Mouse (Mus musculus): ENCODE data around the gene Ahnak2. TPM values are rescaled to one million over a fixed set of nuclear protein-coding genes. Genes with fewer than 3 reads are reported as not detected.

The Ahnak2 gene
- total and polyA plus RNA-seq, 3 experiments = 3.1 to 27.7 (median 14.6) TPM

DNA sequence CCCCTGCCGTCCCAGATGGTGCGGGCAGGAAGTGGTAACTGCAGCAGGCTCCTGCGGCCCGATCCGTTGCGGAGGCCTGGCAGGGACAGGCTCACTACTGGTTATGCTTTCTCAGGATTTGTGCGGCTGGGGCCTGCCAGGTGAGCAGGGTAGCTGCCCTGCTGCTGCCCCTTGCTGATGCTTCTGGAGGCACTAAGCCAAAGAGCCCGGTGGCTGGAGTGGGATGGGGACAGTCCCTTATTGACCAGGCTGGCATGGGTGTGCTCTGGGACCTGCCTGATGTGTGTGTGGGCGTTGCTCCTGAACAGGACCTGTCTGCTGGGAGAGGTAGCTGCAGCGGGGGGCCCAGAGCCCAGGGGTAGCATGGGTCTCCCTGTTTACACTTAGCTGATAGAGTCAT lies 56.7 kb downstream of the Ahnak2 start:
- Histone ChIP-seq H3K27ac (ENCODE audit: insufficient read depth, low read depth) (no peak overlapping the region), H3K79me2 (replicated peaks; ENCODE audit: control insufficient read depth, extremely low read depth, insufficient read depth, poor library complexity, severe bottlenecking) (no peaks in the 10 kb centered on the region), H3K4me3 (replicated peaks in 1 of 3; ENCODE audit: low read depth in 2 of 3, low read length in 2 of 3, poor library complexity in 1 of 3) (peak overlapping the region in 1 of 3 experiments; percentile 63), H3K36me3 (replicated peaks in 1 of 2; ENCODE audit: control insufficient read depth in 1 of 2, insufficient read depth in 1 of 2, low read length in 1 of 2) (peaks cover 7 to 27% of the 10 kb centered on the region in 2 experiments), H3K27me3 (replicated peaks) (no peaks in the 10 kb centered on the region), H3K4me2 (ENCODE audit: insufficient read depth, low read depth, poor library complexity, severe bottlenecking) (no peak overlapping the region), H3K9ac (ENCODE audit: insufficient read depth, low read depth) (no peak overlapping the region), H3K4me1 (ENCODE audit: control insufficient read depth in 1 of 2, insufficient read depth in 2 of 2) (peaks cover 28 to 57% of the 10 kb centered on the region in 2 experiments), H3K9me3 (replicated peaks; ENCODE audit: low read length) (no peaks in the 10 kb centered on the region)
- in situ Hi-C loops (cut with MboI; ENCODE audit: low pct_ligation_motif_present, low pct_unique_long_range_greater_than_20kb, low sequenced_read_pairs) = loop anchor here (5.0 kb wide), 1 partner anchor 102 kb away; no protein-coding TSS in a partner anchor
- DNase-seq (ENCODE audit: extremely low read depth) = no peak
- dilution Hi-C loops (cut with MboI; ENCODE audit: extremely low pct_ligation_motif_present, extremely low pct_unique_long_range_greater_than_20kb, low sequenced_read_pairs) = loop anchor here (10.0 kb wide), 1 partner anchor 69 kb away; no protein-coding TSS in a partner anchor
- TF ChIP-seq TCF12 (IDR thresholded peaks at IDR 0.05; ENCODE audit: low read depth, low read length) = no peak
- TF ChIP-seq UBTF (IDR thresholded peaks at IDR 0.05; ENCODE audit: low read depth, low read length) = no peak
- TF ChIP-seq CHD2 (IDR thresholded peaks at IDR 0.05; ENCODE audit: low read length) = no peak

DNA sequence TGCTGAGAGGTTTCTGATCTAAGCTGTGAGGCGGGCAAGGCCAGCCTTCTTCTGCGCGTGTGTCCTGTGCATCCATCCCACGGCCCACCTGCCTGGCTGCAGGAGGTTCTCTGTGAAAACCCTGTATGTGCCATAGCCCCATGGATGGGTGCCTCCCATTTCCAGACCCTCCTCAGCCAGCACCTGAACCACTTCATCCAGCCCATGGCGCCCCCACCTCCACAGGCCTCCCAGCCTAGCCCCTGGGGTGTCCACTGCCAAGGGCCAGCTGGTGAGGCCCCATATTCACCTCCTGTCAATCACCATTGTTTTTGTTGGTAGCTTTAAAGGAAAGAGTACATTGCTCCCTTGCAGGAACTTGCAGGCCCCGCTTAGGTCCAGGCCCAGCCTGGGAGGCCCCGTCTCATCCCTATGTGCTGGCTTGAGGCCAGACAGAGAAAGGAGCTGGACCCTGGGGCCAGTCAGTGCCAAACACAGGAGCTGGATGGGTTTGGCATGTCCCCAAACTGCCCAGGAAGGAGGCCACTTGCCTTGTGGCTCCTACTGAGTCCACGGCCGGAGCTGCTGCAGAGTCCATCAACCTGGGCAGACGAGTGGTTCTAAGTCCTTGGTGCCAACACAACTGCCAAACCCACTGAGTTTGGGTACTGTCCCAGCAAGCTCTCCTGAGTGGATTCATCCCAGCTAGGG lies 57.4 kb downstream of the Ahnak2 start:
- Histone ChIP-seq H3K4me3 (replicated peaks in 1 of 3; ENCODE audit: low read depth in 2 of 3, low read length in 2 of 3, poor library complexity in 1 of 3) (peak overlapping the region in 1 of 3 experiments; percentile 63), H3K36me3 (replicated peaks in 1 of 2; ENCODE audit: control insufficient read depth in 1 of 2, insufficient read depth in 1 of 2, low read length in 1 of 2) (peaks cover 7 to 33% of the 10 kb centered on the region in 2 experiments), H3K27ac (ENCODE audit: insufficient read depth, low read depth) (no peak overlapping the region), H3K79me2 (replicated peaks; ENCODE audit: control insufficient read depth, extremely low read depth, insufficient read depth, poor library complexity, severe bottlenecking) (no peaks in the 10 kb centered on the region), H3K4me2 (ENCODE audit: insufficient read depth, low read depth, poor library complexity, severe bottlenecking) (0 out of 2 replicates have a peak overlapping the region, but pooled peaks have one; percentile 19), H3K27me3 (replicated peaks) (no peaks in the 10 kb centered on the region), H3K9ac (ENCODE audit: insufficient read depth, low read depth) (no peak overlapping the region), H3K4me1 (ENCODE audit: control insufficient read depth in 1 of 2, insufficient read depth in 2 of 2) (peaks cover 28 to 57% of the 10 kb centered on the region in 2 experiments), H3K9me3 (replicated peaks; ENCODE audit: low read length) (no peaks in the 10 kb centered on the region)
- in situ Hi-C loops (cut with MboI; ENCODE audit: low pct_ligation_motif_present, low pct_unique_long_range_greater_than_20kb, low sequenced_read_pairs) (loop anchor here (5.0 kb wide), 1 partner anchor 102 kb away; no protein-coding TSS in a partner anchor), dilution Hi-C loops (cut with MboI; ENCODE audit: extremely low pct_ligation_motif_present, extremely low pct_unique_long_range_greater_than_20kb, low sequenced_read_pairs) (loop anchor here (10.0 kb wide), 1 partner anchor 70 kb away; no protein-coding TSS in a partner anchor)
- no peak for TF ChIP-seq EP300 (IDR thresholded peaks at IDR 0.05; ENCODE audit: low read length)
- no peak for TF ChIP-seq E2F4 (IDR thresholded peaks at IDR 0.05; ENCODE audit: insufficient replicate concordance, low read depth, low read length)
- no peak for TF ChIP-seq KAT2A (IDR thresholded peaks at IDR 0.05; ENCODE audit: insufficient replicate concordance, low read length)
- TF ChIP-seq MAZ (IDR thresholded peaks at IDR 0.05; ENCODE audit: low read depth, low read length) = no peak
- TF ChIP-seq ETS1 (conservative IDR thresholded peaks at IDR 0.05; ENCODE audit: low read depth, low read length) = no peak
- no peak for TF ChIP-seq TCF12 (IDR thresholded peaks at IDR 0.05; ENCODE audit: low read depth, low read length)
- TF ChIP-seq MEF2A (IDR thresholded peaks at IDR 0.05; ENCODE audit: borderline replicate concordance, low read depth, low read length) = no peak
- no peak for TF ChIP-seq JUND (conservative IDR thresholded peaks at IDR 0.05; ENCODE audit: low read depth, low read length)
- TF ChIP-seq ZKSCAN1 (IDR thresholded peaks at IDR 0.05; ENCODE audit: borderline replicate concordance, low read depth, low read length) = no peak
- no peak for TF ChIP-seq NRF1 (IDR thresholded peaks at IDR 0.05; ENCODE audit: low read depth, low read length)
- no peak for TF ChIP-seq POLR2A (IDR thresholded peaks at IDR 0.05; ENCODE audit: low read depth, low read length)
- TF ChIP-seq MYC (IDR thresholded peaks at IDR 0.05; ENCODE audit: low read depth, low read length) = no peak
- no peak for TF ChIP-seq CHD2 (IDR thresholded peaks at IDR 0.05; ENCODE audit: low read length)
- no peak for TF ChIP-seq CHD1 (IDR thresholded peaks at IDR 0.05; ENCODE audit: low read depth, low read length)
- no peak for TF ChIP-seq SIN3A (IDR thresholded peaks at IDR 0.05; ENCODE audit: low read length)
- no peak for TF ChIP-seq UBTF (IDR thresholded peaks at IDR 0.05; ENCODE audit: low read depth, low read length)
- TF ChIP-seq JUN (IDR thresholded peaks at IDR 0.05; ENCODE audit: insufficient read depth, low read depth, low read length) = no peak
- TF ChIP-seq USF2 (conservative IDR thresholded peaks at IDR 0.05; ENCODE audit: low read depth, low read length) = no peak
- no peak for DNase-seq (ENCODE audit: extremely low read depth)

Measured in CH12.LX (cell line).